In genomic region chr17:28261795-28262194, GRCm38 (mm10) we compare ENCODE assay signal across 25 mouse cellular contexts. TPM values are rescaled to one million over a fixed set of nuclear protein-coding genes. Genes with fewer than 3 reads are reported as not detected.
DNase-seq lines count a peak whose midpoint lies in the region; ATAC-seq and TF ChIP-seq lines count a peak whose summit lies in the region.
"Had no signal": no experiment of that assay in that cellular context is flagged by ENCODE, and none has a peak within 500 bp of the region (broad histone marks: within the 10 kb centered on the region; RNA-seq: fewer than 3 reads in every experiment).

No protein-coding gene starts in this region.

- H3K9me3 ChIP-seq in heart, embryonic 13.5 days, result no peaks in the 10 kb centered on the region
- no peaks in the 10 kb centered on the region; the same call in 1 of the 2 replicates for H3K9me3 ChIP-seq in heart, postnatal 0 days (replicated peaks; ENCODE audit: control insufficient read depth, low read length)
- H3K9me3 ChIP-seq in liver, embryonic 12.5 days (replicated peaks), result no peaks in the 10 kb centered on the region
- H3K9me3 ChIP-seq: embryonic facial prominence, embryonic 12.5 days; hindbrain, embryonic 15.5 days; neural tube, embryonic 13.5 days had no signal

- peak overlapping the region; percentile 2; the same call in 1 of the 2 replicates for H3K4me2 ChIP-seq in heart, embryonic 13.5 days
- no peak overlapping the region for H3K4me2 ChIP-seq in heart, postnatal 0 days (ENCODE audit: low read depth, low read length)
- peak overlapping the region; percentile 1; the same call in 1 of the 2 replicates for H3K4me2 ChIP-seq in liver, embryonic 12.5 days
- H3K4me2 ChIP-seq: embryonic facial prominence, embryonic 12.5 days; hindbrain, embryonic 15.5 days; neural tube, embryonic 13.5 days had no signal

- peaks cover 57% of the 10 kb centered on the region for H3K4me1 ChIP-seq in heart, embryonic 13.5 days
- H3K4me1 ChIP-seq in heart, postnatal 0 days (ENCODE audit: control insufficient read depth, insufficient read depth), result peaks cover 10% of the 10 kb centered on the region
- H3K4me1 ChIP-seq in liver, embryonic 12.5 days, result peaks cover 70% of the 10 kb centered on the region

- no peaks in the 10 kb centered on the region for H3K27me3 ChIP-seq in heart, embryonic 13.5 days (replicated peaks)
- no peaks in the 10 kb centered on the region for H3K27me3 ChIP-seq in heart, postnatal 0 days (ENCODE audit: control insufficient read depth, insufficient read depth, low read length)
- no peaks in the 10 kb centered on the region for H3K27me3 ChIP-seq in liver, embryonic 12.5 days (replicated peaks)
- H3K27me3 ChIP-seq: embryonic facial prominence, embryonic 12.5 days; hindbrain, embryonic 15.5 days; neural tube, embryonic 13.5 days had no signal

- peak; percentile 4; the same call in 1 of the 2 replicates for ATAC-seq in heart, embryonic 13.5 days (ENCODE audit: extremely low read depth, insufficient number of reproducible peaks, low FRiP score, low TSS enrichment)
- ATAC-seq in heart, postnatal 0 days (ENCODE audit: insufficient read depth, low read depth), result peak; percentile 60
- ATAC-seq in liver, embryonic 12.5 days, result peak; percentile 42; the same call in 1 of the 2 replicates
- ATAC-seq: midbrain, embryonic 16.5 days had no signal

- H3K27ac ChIP-seq in heart, embryonic 13.5 days (replicated peaks), result peak overlapping the region; percentile 46
- H3K27ac ChIP-seq in heart, postnatal 0 days (ENCODE audit: low read depth), result no peak overlapping the region
- no peak overlapping the region for H3K27ac ChIP-seq in liver, embryonic 12.5 days
- H3K27ac ChIP-seq: embryonic facial prominence, embryonic 12.5 days; gastrocnemius, adult 2 months; hindbrain, embryonic 15.5 days; midbrain, embryonic 10.5 days; neural tube, embryonic 13.5 days had no signal

- no peak overlapping the region for H3K9ac ChIP-seq in heart, embryonic 13.5 days
- no peak overlapping the region for H3K9ac ChIP-seq in heart, postnatal 0 days (replicated peaks; ENCODE audit: low read depth, low read length)
- no peak overlapping the region for H3K9ac ChIP-seq in liver, embryonic 12.5 days
- H3K9ac ChIP-seq: embryonic facial prominence, embryonic 12.5 days; hindbrain, embryonic 15.5 days; neural tube, embryonic 13.5 days had no signal

- peaks cover 4% of the 10 kb centered on the region; the same call in 1 of the 2 replicates for H3K36me3 ChIP-seq in heart, embryonic 13.5 days
- H3K36me3 ChIP-seq in heart, postnatal 0 days (replicated peaks; ENCODE audit: control insufficient read depth, insufficient read depth, low read length), result no peaks in the 10 kb centered on the region
- H3K36me3 ChIP-seq in liver, embryonic 12.5 days, result peaks cover 13% of the 10 kb centered on the region
- H3K36me3 ChIP-seq: embryonic facial prominence, embryonic 12.5 days; hindbrain, embryonic 15.5 days; neural tube, embryonic 13.5 days had no signal

- 38% methylated on average over 11 of the region's 11 CpGs for WGBS in heart, embryonic 13.5 days
- 32% methylated on average over 10 of the region's 11 CpGs for WGBS in heart, postnatal 0 days
- 69% methylated on average over 11 of the region's 11 CpGs for WGBS in liver, embryonic 12.5 days (ENCODE audit: insufficient replicate concordance)

- TF ChIP-seq EP300 in heart, postnatal 0 days (IDR thresholded peaks at IDR 0.05; ENCODE audit: low read depth), result no peak

- no peak overlapping the region for H3K4me3 ChIP-seq in heart, embryonic 13.5 days
- no peak overlapping the region for H3K4me3 ChIP-seq in heart, postnatal 0 days (ENCODE audit: low read depth, low read length)
- no peak overlapping the region for H3K4me3 ChIP-seq in liver, embryonic 12.5 days
- H3K4me3 ChIP-seq: embryonic facial prominence, embryonic 12.5 days; gastrocnemius, adult 2 months; hindbrain, embryonic 15.5 days; midbrain, embryonic 10.5 days; myocyte; neural tube, embryonic 13.5 days had no signal

- TF ChIP-seq CTCF in heart, postnatal 0 days (IDR thresholded peaks at IDR 0.05; ENCODE audit: low read depth), result no peak

- no peak for DNase-seq in heart, adult 9 months (ENCODE audit: low spot score in 2 of 2)
- peak; percentile 49 for DNase-seq in heart, postnatal 0 days (ENCODE audit: low spot score)
- peak; percentile 63 for DNase-seq in yolk sac, embryonic 10.5 days (ENCODE audit: low spot score)
- no peak for DNase-seq in cerebellum, adult 11-12 months
- no peak for DNase-seq in urinary bladder, postnatal 14 days (ENCODE audit: low spot score)
- DNase-seq: adrenal gland, adult 2 months; B cell, adult 2 months; cerebellum, adult 2 months; cerebellum, postnatal 25 days; gastrocnemius, adult 2 months; kidney, adult 2 months; kidney, postnatal 14 days; lung, adult 18-20 months; lung, postnatal 10 days; right cerebral cortex, adult 18-20 months; right cerebral cortex, postnatal 4 days; thymus, adult 2 months had no signal

RNA-seq across cellular contexts. Expression of gene Ppard, which starts 29.3 kb away (rescaled TPM):
- polyA plus RNA-seq in heart, embryonic 13.5 days (2015; fragmentation: Nextera tagmentation; extraction: Ambion mirVana), result 1.1 and 1.5 TPM in 2 replicates
- 6.6 and 23.1 TPM in 2 replicates for total RNA-seq in heart, postnatal 0 days (2014; rRNA removed; ENCODE audit: low replicate concordance)
- polyA plus RNA-seq in heart, postnatal 0 days (2015; fragmentation: Nextera tagmentation; extraction: Ambion mirVana), result 0.99 and 1.4 TPM in 2 replicates
- 2.0 and 2.1 TPM in 2 replicates for polyA plus RNA-seq in liver, embryonic 12.5 days (2016; fragmentation: Nextera tagmentation; extraction: Ambion mirVana)

RNA-seq across cellular contexts. Expression of gene Fance, which starts 51.5 kb away (rescaled TPM):
- polyA plus RNA-seq in heart, embryonic 13.5 days (2015; fragmentation: Nextera tagmentation; extraction: Ambion mirVana), result 19.3 and 22.2 TPM in 2 replicates
- 14.1 and 21.7 TPM in 2 replicates for total RNA-seq in heart, postnatal 0 days (2014; rRNA removed; ENCODE audit: low replicate concordance)
- 13.8 and 14.1 TPM in 2 replicates for polyA plus RNA-seq in heart, postnatal 0 days (2015; fragmentation: Nextera tagmentation; extraction: Ambion mirVana)
- polyA plus RNA-seq in liver, embryonic 12.5 days (2016; fragmentation: Nextera tagmentation; extraction: Ambion mirVana), result 18.8 and 22.1 TPM in 2 replicates

RNA-seq across cellular contexts. Expression of gene Def6, which starts 54.2 kb away (rescaled TPM):
- polyA plus RNA-seq in heart, embryonic 13.5 days (2015; fragmentation: Nextera tagmentation; extraction: Ambion mirVana), result 3.0 and 3.3 TPM in 2 replicates
- total RNA-seq in heart, postnatal 0 days (2014; rRNA removed; ENCODE audit: low replicate concordance), result 3.5 and 5.8 TPM in 2 replicates
- 2.5 and 2.8 TPM in 2 replicates for polyA plus RNA-seq in heart, postnatal 0 days (2015; fragmentation: Nextera tagmentation; extraction: Ambion mirVana)
- 21.6 and 25.2 TPM in 2 replicates for polyA plus RNA-seq in liver, embryonic 12.5 days (2016; fragmentation: Nextera tagmentation; extraction: Ambion mirVana)

Comparison
In these comparisons a context has a peak if more than half of its experiments do, and no peak if none do; other contexts are left out.
1. DNase-seq: peak in heart, postnatal 0 days (single experiment) and yolk sac, embryonic 10.5 days (single experiment); none in heart, adult 9 months (0 of 2), cerebellum, adult 11-12 months (single experiment) and urinary bladder, postnatal 14 days (single experiment).
2. ATAC-seq: peak in every context shown above with its lines; median percentile 60 in heart, postnatal 0 days; 42 in liver, embryonic 12.5 days; 4 in heart, embryonic 13.5 days.